Mouse (Mus musculus) testis, adult 2 months (tissue): ENCODE measurements around the gene Fam110a. TPM values are rescaled to one million over a fixed set of nuclear protein-coding genes. Genes with fewer than 3 reads are reported as not detected.
A peak's percentile ranks its signal among the peaks of the same experiment; 100 is the strongest.

Source experiments
- H3K27ac ChIP-seq: fragments of 200-500 bp; 2 replicates; pipeline ENCODE4 v1.5.1; 2012; ENCODE audit warnings: low read depth, low read length; ENCODE audit not compliant: control insufficient read depth, insufficient read depth
- H3K27me3 ChIP-seq: fragments of 200-500 bp; 2 replicates; pipeline ENCODE4 v1.6.1; 2012; ENCODE audit warnings: mild to moderate bottlenecking, low read length, moderate library complexity; ENCODE audit not compliant: control insufficient read depth, insufficient read depth
- H3K36me3 ChIP-seq: fragments of 200-500 bp; 2 replicates; pipeline ENCODE4 v1.6.1; 2012; ENCODE audit warnings: mild to moderate bottlenecking, low read length; ENCODE audit not compliant: control insufficient read depth, insufficient read depth
- H3K4me1 ChIP-seq: fragments of 200-500 bp; 2 replicates; pipeline ENCODE4 v1.6.1; 2012; ENCODE audit warnings: low read length; ENCODE audit not compliant: control insufficient read depth, insufficient read depth
- H3K4me3 ChIP-seq: fragments of 200-500 bp; 2 replicates; pipeline ENCODE4 v1.5.1; 2012; ENCODE audit warnings: low read depth, mild to moderate bottlenecking, low read length, moderate library complexity, mixed read lengths; ENCODE audit not compliant: control insufficient read depth
- CTCF ChIP-seq: fragments of 200-500 bp; IDR thresholded peaks from 2 replicates; pipeline ENCODE4 v1.5.1; 2012; ENCODE audit warnings: low read depth, mild to moderate bottlenecking, inconsistent platforms, low read length, moderate library complexity; ENCODE audit not compliant: control insufficient read depth, insufficient read depth, insufficient replicate concordance
- POLR2A ChIP-seq: fragments of 200-500 bp; IDR thresholded peaks from 2 replicates; pipeline ENCODE4 v1.6.1; 2012; ENCODE audit warnings: low read depth, mild to moderate bottlenecking, inconsistent platforms, low read length, moderate library complexity; ENCODE audit not compliant: control insufficient read depth
- polyA plus RNA-seq: library from polyadenylated mRNA; depleted of rRNA; stranded (reverse); fragments of >200 nt; gene quantifications from 2 replicates; pipeline ENCODE4 v1.2.3, GENCODE M21; 2012

Fam110a gene
- polyA plus RNA-seq, 1 experiment, result 175 TPM

- Histone ChIP-seq H3K27me3 (no peaks in the 10 kb centered on the region), H3K27ac (no peak overlapping the region), H3K4me1 (no peaks in the 10 kb centered on the region), H3K36me3 (no peaks in the 10 kb centered on the region), H3K4me3 (no peak overlapping the region)
- TF ChIP-seq POLR2A (no peak), CTCF (no peak)
Observed at GRCm38 (mm10) chr2:151944106-151944505, 35.9 kb downstream of the Fam110a start.

- Histone ChIP-seq H3K4me3 (no peak overlapping the region), H3K4me1 (peaks cover 4% of the 10 kb centered on the region; the same call in 1 of the 2 replicates), H3K27me3 (no peaks in the 10 kb centered on the region), H3K36me3 (no peaks in the 10 kb centered on the region), H3K27ac (no peak overlapping the region)
- TF ChIP-seq CTCF (peak; percentile 35; the same call in 1 of the 2 replicates), POLR2A (no peak)
Observed at GRCm38 (mm10) chr2:151941269-151941668, 38.8 kb downstream of the Fam110a start.

GRCm38 (mm10) chr2:151939651-151940420, 40.2 kb downstream of the Fam110a start:
- no peaks in the 10 kb centered on the region for H3K27me3 ChIP-seq
- TF ChIP-seq POLR2A (no peak), CTCF (no peak)
- H3K36me3 ChIP-seq, result no peaks in the 10 kb centered on the region
- no peak overlapping the region for H3K27ac ChIP-seq
- H3K4me3 ChIP-seq, result no peak overlapping the region
- H3K4me1 ChIP-seq, result peaks cover 4% of the 10 kb centered on the region; the same call in 1 of the 2 replicates

- no peak overlapping the region for H3K4me3 ChIP-seq
- TF ChIP-seq POLR2A (no peak), CTCF (no peak)
- peaks cover 4% of the 10 kb centered on the region; the same call in 1 of the 2 replicates for H3K4me1 ChIP-seq
- no peaks in the 10 kb centered on the region for H3K36me3 ChIP-seq
- no peak overlapping the region for H3K27ac ChIP-seq
- no peaks in the 10 kb centered on the region for H3K27me3 ChIP-seq
Observed at GRCm38 (mm10) chr2:151938780-151939200, 41.2 kb downstream of the Fam110a start.

GRCm38 (mm10) chr2:151937893-151938292, 42.1 kb downstream of the Fam110a start:
- no peak overlapping the region; the same call in 1 of the 2 replicates for H3K27ac ChIP-seq
- no peaks in the 10 kb centered on the region for H3K36me3 ChIP-seq

GRCm38 (mm10) chr2:151930389-151931074, 49.5 kb downstream of the Fam110a start:
- H3K27me3 ChIP-seq, result no peaks in the 10 kb centered on the region
- no peak overlapping the region for H3K27ac ChIP-seq
- H3K36me3 ChIP-seq, result no peaks in the 10 kb centered on the region
- H3K4me1 ChIP-seq, result no peaks in the 10 kb centered on the region; the same call in 1 of the 2 replicates
- no peak overlapping the region for H3K4me3 ChIP-seq
- peak; percentile 95 for TF ChIP-seq CTCF
- TF ChIP-seq POLR2A, result no peak

More at GRCm38 (mm10) chr2:151937893-151938292, 42.1 kb downstream of the Fam110a start:
- TF ChIP-seq POLR2A (no peak), CTCF (no peak)
- H3K4me3 ChIP-seq, result no peak overlapping the region
- H3K4me1 ChIP-seq, result peaks cover 4% of the 10 kb centered on the region; the same call in 1 of the 2 replicates
- no peaks in the 10 kb centered on the region for H3K27me3 ChIP-seq

GRCm38 (mm10) chr2:151927103-151927502, 52.9 kb downstream of the Fam110a start:
- Histone ChIP-seq H3K36me3 (no peaks in the 10 kb centered on the region), H3K4me1 (no peaks in the 10 kb centered on the region; the same call in 1 of the 2 replicates), H3K4me3 (no peak overlapping the region), H3K27ac (no peak overlapping the region), H3K27me3 (no peaks in the 10 kb centered on the region)
- TF ChIP-seq POLR2A (no peak), CTCF (no peak)
